Mouse (Mus musculus): Measurements from ENCODE around the gene Xpa.

Xpa gene

GRCm38 (mm10) chr4:46138287-46139222 lies 57.6 kb downstream of the Xpa start, which contains the start of the genes Ncbp1 and Tstd2:
Gene Ncbp1 (plus strand): TSS chr4:46138613.
Gene Tstd2 (minus strand): TSS chr4:46138694.
- peak; percentile 89 for DNase-seq

GRCm38 (mm10) chr4:46137629-46138286 lies 58.4 kb downstream of the Xpa start:
- no peak for DNase-seq

DNA sequence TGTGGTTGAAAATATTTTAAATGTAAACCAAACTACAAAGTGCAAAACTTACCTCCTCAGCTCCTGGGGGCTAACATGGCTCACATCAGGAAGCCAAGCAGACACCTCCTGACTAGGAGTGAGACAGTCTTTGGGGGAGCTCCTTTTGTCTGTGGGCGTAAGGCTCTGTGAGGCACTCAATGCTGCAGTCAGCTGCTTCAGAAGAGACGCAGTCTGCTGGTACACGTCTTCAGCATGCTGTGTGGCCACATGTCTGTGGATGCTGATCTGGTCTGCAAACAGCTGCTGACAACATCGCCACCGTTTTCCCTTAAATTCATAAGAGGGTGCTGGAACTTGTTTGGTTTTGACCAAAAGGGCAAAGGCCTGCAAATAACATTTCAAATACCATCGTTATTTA lies 64.3 kb downstream of the Xpa start:
- DNase-seq = no peak

DNA sequence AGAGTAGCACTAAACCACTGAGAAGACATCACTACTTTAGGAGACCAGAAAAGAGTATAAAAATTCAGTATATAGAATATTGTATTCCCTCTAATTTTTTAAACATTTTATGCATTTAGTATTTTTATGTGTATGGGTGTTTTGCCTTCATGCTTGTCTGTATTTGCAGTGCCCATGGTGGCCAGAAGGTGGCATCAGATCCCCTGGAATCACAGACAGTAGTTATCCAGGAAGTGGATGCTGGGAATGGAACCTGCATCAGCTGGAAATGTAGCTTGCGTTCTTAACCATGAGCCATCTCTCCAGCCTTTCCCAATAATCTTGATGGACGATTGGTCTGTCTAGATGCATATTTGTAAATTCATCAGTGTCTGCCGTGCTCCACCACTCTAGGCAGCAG lies 65.9 kb downstream of the Xpa start:
- DNase-seq = no peak

- DNase-seq = no peak
Observed at GRCm38 (mm10) chr4:46129311-46130004, 66.7 kb downstream of the Xpa start.

- peak; percentile 73 for DNase-seq
Observed at GRCm38 (mm10) chr4:46126541-46126940, 69.6 kb downstream of the Xpa start.

- no peak for DNase-seq
Observed at GRCm38 (mm10) chr4:46123358-46123757, 72.8 kb downstream of the Xpa start.

- no peak for DNase-seq
Observed at GRCm38 (mm10) chr4:46120767-46121166, 75.3 kb downstream of the Xpa start.

DNA sequence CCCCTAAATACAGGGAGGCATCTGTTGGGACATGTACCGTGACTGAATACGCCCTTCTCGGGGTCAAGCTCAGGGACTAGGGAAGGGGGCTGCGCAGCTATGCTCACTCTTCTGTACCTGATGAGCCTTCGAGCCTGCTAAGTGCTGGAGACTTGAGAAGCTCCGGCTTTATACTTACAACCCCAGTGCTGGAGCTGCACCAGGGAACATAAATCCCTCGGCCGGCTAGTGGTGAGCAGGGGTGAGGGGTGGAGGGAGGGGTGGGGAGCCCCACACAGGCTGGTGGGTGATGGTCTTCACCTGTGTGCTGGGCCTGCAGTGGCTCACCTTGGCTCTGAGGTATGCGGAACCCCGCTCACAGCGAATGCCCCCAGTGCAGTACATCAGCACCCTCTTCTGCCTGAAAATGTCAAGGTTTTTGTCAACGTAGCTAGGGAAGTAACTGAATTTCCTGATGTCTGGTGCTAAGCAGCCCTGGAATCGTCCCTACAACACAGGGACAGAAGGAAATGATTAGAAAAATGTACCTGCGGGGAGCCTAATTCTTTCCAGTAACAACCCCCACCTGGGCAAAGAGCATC lies 76.5 kb downstream of the Xpa start:
- no peak for DNase-seq

GRCm38 (mm10) chr4:46117536-46117935 lies 78.6 kb downstream of the Xpa start:
- DNase-seq = no peak

GRCm38 (mm10) chr4:46116544-46117175 lies 79.5 kb downstream of the Xpa start:
- no peak for DNase-seq

DNA sequence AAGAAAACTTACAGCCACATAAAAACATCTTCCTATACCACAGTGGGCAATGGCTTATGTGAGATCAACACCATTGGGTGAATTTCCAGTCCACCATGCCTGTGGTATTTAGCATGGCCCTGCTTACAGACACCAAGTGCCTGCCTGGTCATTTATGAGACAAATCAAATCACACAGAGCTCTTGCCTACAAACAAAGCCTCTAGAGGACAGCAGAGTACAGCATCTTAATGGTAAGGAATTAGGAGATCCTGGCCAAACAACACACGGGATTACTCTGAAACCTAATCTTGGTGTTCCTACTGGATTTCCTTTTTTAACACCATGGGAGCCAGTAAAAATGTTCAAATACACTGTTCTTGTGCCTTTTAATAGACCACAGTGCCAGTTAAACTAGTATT lies 80.8 kb downstream of the Xpa start:
- no peak for DNase-seq

GRCm38 (mm10) chr4:46111361-46111760 lies 84.8 kb downstream of the Xpa start:
- no peak for DNase-seq

- no peak for DNase-seq
Observed at GRCm38 (mm10) chr4:46110084-46110483, 86.0 kb downstream of the Xpa start.
